Mouse (Mus musculus): ENCODE measurements around the gene Vegfc. TPM values are rescaled to one million over a fixed set of nuclear protein-coding genes. Genes with fewer than 3 reads are reported as not detected.

Vegfc gene
- total RNA-seq, 1 experiment from 2014 or later: 14.4 TPM

- no peak for ATAC-seq (replicated peaks; ENCODE audit: insufficient number of reproducible peaks, low FRiP score, low TSS enrichment, poor library complexity, severe bottlenecking)
Measured at GRCm38 (mm10) chr8:54130558-54130957, 53.2 kb downstream of the Vegfc start.

GRCm38 (mm10) chr8:54153240-54153639, 75.8 kb downstream of the Vegfc start:
- no peak; the same call in 1 of the 2 replicates for ATAC-seq (replicated peaks; ENCODE audit: insufficient number of reproducible peaks, low FRiP score, low TSS enrichment, poor library complexity, severe bottlenecking)

GRCm38 (mm10) chr8:54163505-54163904, 86.1 kb downstream of the Vegfc start:
- ATAC-seq (replicated peaks; ENCODE audit: insufficient number of reproducible peaks, low FRiP score, low TSS enrichment, poor library complexity, severe bottlenecking): no peak

GRCm38 (mm10) chr8:54185336-54185735, 107.9 kb downstream of the Vegfc start:
- no peak for ATAC-seq (replicated peaks; ENCODE audit: insufficient number of reproducible peaks, low FRiP score, low TSS enrichment, poor library complexity, severe bottlenecking)

- ATAC-seq (replicated peaks; ENCODE audit: insufficient number of reproducible peaks, low FRiP score, low TSS enrichment, poor library complexity, severe bottlenecking): no peak
Measured at GRCm38 (mm10) chr8:54185927-54186326, 108.5 kb downstream of the Vegfc start.

GRCm38 (mm10) chr8:54216250-54216649, 138.8 kb downstream of the Vegfc start:
- no peak for ATAC-seq (replicated peaks; ENCODE audit: insufficient number of reproducible peaks, low FRiP score, low TSS enrichment, poor library complexity, severe bottlenecking)

GRCm38 (mm10) chr8:54228801-54229204, 151.4 kb downstream of the Vegfc start:
- no peak for ATAC-seq (replicated peaks; ENCODE audit: insufficient number of reproducible peaks, low FRiP score, low TSS enrichment, poor library complexity, severe bottlenecking)

- ATAC-seq (replicated peaks; ENCODE audit: insufficient number of reproducible peaks, low FRiP score, low TSS enrichment, poor library complexity, severe bottlenecking): no peak
Measured at GRCm38 (mm10) chr8:54230638-54231037, 153.2 kb downstream of the Vegfc start.

- ATAC-seq (replicated peaks; ENCODE audit: insufficient number of reproducible peaks, low FRiP score, low TSS enrichment, poor library complexity, severe bottlenecking): no peak
Measured at GRCm38 (mm10) chr8:54233316-54233715, 155.9 kb downstream of the Vegfc start.
